Mouse (Mus musculus): ENCODE data around the gene Olfr67.

GRCm38 (mm10) chr7:103824597-103824996, 33.0 kb upstream of the Olfr67 start:
- TF ChIP-seq EP300 (IDR thresholded peaks at IDR 0.05; ENCODE audit: insufficient read depth, low read depth, low read length) (no peak), POLR2A (IDR thresholded peaks at IDR 0.05; ENCODE audit: insufficient read depth, low read length) (no peak)
